In the genomic region with DNA sequence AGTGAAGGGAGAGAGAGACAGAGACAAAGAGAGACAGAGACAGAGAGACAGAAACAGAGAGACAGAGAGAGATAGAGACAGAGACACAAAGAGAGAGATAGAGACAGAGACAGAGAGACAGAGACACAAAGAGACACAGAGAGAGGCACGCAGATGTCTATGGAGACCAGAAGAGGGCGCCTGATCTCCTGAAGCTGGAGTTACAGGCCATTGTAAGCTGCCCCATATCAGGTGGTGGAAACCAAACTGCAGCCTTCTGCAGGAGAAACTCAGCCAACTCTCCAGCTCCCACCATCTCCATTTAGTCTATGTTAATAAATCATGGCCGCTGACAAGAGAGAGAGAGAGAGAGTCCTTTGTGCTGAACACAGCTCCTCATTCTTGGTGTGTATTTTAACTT, we compare ENCODE assay signal across 8 mouse cellular contexts.
A peak's percentile ranks its signal among the peaks of the same experiment; 100 is the strongest.
DNase-seq lines count a peak whose midpoint lies in the region; ATAC-seq and TF ChIP-seq lines count a peak whose summit lies in the region.

No protein-coding gene starts in this region.

- H3K4me3 ChIP-seq in heart, postnatal 0 days (ENCODE audit: low read depth, low read length), result no peak overlapping the region
- no peak overlapping the region for H3K4me3 ChIP-seq in heart, embryonic 10.5 days

- no peak for ATAC-seq in heart, postnatal 0 days (ENCODE audit: insufficient read depth, low read depth)
- ATAC-seq in Patski, result no peak
- ATAC-seq in neutrophil, adult 5-6 weeks (ENCODE audit: extremely low read depth, insufficient number of reproducible peaks, low FRiP score, poor library complexity, severe bottlenecking), result peak; percentile 78; the same call in 1 of the 2 replicates

- H3K9ac ChIP-seq in heart, postnatal 0 days (replicated peaks; ENCODE audit: low read depth, low read length), result no peak overlapping the region

- no peak for DNase-seq in heart, postnatal 0 days (ENCODE audit: low spot score)
- no peak for DNase-seq in heart, embryonic 10.5 days (ENCODE audit: low spot score)
- DNase-seq in A20 (ENCODE audit: low read depth, low spot score), result peak; percentile 65
- no peak for DNase-seq in Patski (ENCODE audit: low read depth, low spot score)
- peak; percentile 18 to 42 for DNase-seq in kidney, postnatal 36 days
- DNase-seq in gastrocnemius, postnatal 36 days, result no peak
- no peak for DNase-seq in heart, postnatal 36 days

- POLR2A ChIA-PET in Patski (lab: Charles Lee), result no interaction called here

- H3K4me1 ChIP-seq in heart, postnatal 0 days (ENCODE audit: control insufficient read depth, insufficient read depth), result peaks cover 22% of the 10 kb centered on the region
- H3K4me1 ChIP-seq in heart, embryonic 10.5 days, result peaks cover 26% of the 10 kb centered on the region; the same call in 1 of the 2 replicates

- no peak overlapping the region for H3K27ac ChIP-seq in heart, postnatal 0 days (ENCODE audit: low read depth)
- H3K27ac ChIP-seq in heart, embryonic 10.5 days, result no peak overlapping the region

- no peaks in the 10 kb centered on the region for H3K9me3 ChIP-seq in heart, postnatal 0 days (replicated peaks; ENCODE audit: control insufficient read depth, low read length)
- no peaks in the 10 kb centered on the region for H3K9me3 ChIP-seq in heart, embryonic 10.5 days

- in situ Hi-C loops in Patski (cut with MboI; ENCODE audit: low pct_unique_long_range_greater_than_20kb), result no loop called here

- intact Hi-C loops in gastrocnemius, postnatal 36 days (cut with DNase I), result no loop called here
- intact Hi-C loops in heart, postnatal 36 days (cut with DNase I), result loop anchor here (1.0 kb wide), 1 partner anchor 188 kb away; no protein-coding TSS in a partner anchor

- TF ChIP-seq CTCF in heart, postnatal 0 days (IDR thresholded peaks at IDR 0.05; ENCODE audit: low read depth), result peak; percentile 59
- peak; percentile 66 for TF ChIP-seq CTCF in Patski (IDR thresholded peaks at IDR 0.05)

- CTCF ChIA-PET in Patski (lab: Charles Lee), result interaction anchor here (0.7 to 2.1 kb wide), 7 partner anchors 14 to 214 kb away, joined by 3 to 17 read pairs (median 5); no protein-coding TSS in a partner anchor

- no peaks in the 10 kb centered on the region for H3K27me3 ChIP-seq in heart, postnatal 0 days (ENCODE audit: control insufficient read depth, insufficient read depth, low read length)
- H3K27me3 ChIP-seq in heart, embryonic 10.5 days (ENCODE audit: insufficient read depth, poor library complexity, severe bottlenecking), result 0 out of 2 replicates have a peak, but pooled peaks cover 4% of the 10 kb centered on the region
- H3K27me3 ChIP-seq in Patski, result no peaks in the 10 kb centered on the region

- no peak for TF ChIP-seq EP300 in heart, postnatal 0 days (IDR thresholded peaks at IDR 0.05; ENCODE audit: low read depth)

- WGBS in heart, postnatal 0 days, result 57% methylated on average over 3 of the region's 3 CpGs
- WGBS in heart, embryonic 10.5 days, result 36% methylated on average over 3 of the region's 3 CpGs

- no peak overlapping the region for H3K4me2 ChIP-seq in heart, postnatal 0 days (ENCODE audit: low read depth, low read length)

- H3K36me3 ChIP-seq in heart, postnatal 0 days (replicated peaks; ENCODE audit: control insufficient read depth, insufficient read depth, low read length), result no peaks in the 10 kb centered on the region
- no peaks in the 10 kb centered on the region for H3K36me3 ChIP-seq in heart, embryonic 10.5 days

Comparison
In these comparisons a context has a peak if more than half of its experiments do, and no peak if none do; other contexts are left out.
1. DNase-seq: peak in A20 (single experiment) and kidney, postnatal 36 days (2 of 2); none in heart, postnatal 0 days (single experiment), heart, embryonic 10.5 days (single experiment), Patski (single experiment), gastrocnemius, postnatal 36 days (0 of 2) and heart, postnatal 36 days (0 of 2).